Mouse (Mus musculus) CD8-positive naive resting alpha-beta T cell, adult 57 days (primary cell): ENCODE results near the gene Eci1. TPM values are rescaled to one million over a fixed set of nuclear protein-coding genes. Genes with fewer than 3 reads are reported as not detected.

Source experiments
- total RNA-seq: library from RNA; stranded (reverse); gene quantifications from one replicate; pipeline ENCODE4 v1.2.4, GENCODE M21; 2023

Eci1 gene
- total RNA-seq, result 14.9 TPM

DNA sequence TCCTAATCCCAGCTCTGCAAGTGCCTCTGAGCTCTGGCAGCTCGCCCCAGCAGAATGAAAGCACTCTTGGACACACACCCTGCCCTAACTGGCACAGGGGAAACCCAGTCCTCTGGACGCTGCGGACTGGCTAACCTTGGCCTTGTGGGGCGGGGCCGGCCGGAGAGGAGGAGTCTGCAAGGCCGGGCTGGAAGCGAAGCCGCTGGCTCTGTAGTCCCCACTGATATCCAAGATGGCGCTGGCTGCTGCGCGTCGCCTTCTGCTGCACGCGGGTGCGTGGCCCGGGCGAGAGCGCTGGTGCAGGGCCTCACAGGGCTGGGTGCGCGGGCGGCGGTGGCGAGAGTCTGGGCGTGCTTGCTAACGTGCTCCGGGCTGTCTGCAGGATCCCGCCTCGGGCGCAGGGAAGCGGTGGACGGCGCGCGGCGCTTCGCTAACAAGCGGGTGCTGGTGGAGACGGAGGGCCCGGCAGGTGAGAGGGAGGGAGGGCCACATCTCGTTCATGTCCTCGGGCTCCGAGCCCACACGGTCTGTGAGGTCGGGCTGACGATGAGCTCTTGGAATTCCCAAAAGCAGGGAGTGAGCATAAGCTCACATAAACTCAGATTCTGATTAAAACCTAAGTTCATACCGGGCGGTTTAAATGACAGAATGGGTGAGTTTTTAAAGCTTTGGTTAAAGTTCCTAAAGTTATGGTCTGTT lies at the start of gene Eci1:
Gene Eci1 (plus strand): TSS at position 171 of the 699 bp plus-strand sequence.

DNA sequence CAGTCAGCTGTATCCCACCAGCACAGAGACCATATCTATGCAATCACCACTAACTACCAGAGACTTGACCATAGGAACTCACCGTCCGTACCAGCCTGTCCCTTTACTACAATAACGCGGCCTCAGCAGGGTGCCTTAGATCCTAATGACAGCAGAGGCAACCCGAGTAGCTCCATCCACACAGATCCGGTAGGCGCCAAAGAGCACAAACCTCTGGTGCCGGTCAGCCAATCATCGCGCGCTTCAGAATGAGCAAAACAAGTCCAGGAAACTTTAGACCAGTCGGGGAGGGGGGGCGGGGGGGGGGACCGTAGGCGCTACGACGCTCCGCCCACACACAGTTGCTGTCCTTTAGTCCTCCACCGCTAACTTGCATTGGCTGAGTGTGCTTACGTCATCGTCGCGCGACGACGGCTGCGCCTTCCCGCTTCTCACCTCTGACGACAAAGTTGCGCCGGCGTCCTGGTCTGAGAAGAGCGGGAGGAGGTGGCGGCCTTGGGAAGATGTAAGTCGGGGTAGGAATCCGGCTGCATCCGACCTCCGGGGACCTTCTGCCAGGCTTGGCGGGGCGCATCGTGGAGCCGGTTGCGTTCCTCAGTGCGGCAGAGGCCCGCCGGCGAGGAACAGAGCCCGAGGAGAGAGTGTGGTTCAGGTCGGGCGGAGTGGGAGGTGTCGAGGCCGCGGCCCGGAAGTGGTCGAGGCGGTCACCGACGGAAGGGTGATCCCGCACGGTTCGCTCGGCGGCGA lies 12.0 kb upstream of the Eci1 start, which contains the start of gene Rnps1:
Gene Rnps1 (plus strand): TSS at position 336 of the 747 bp plus-strand sequence.

DNA sequence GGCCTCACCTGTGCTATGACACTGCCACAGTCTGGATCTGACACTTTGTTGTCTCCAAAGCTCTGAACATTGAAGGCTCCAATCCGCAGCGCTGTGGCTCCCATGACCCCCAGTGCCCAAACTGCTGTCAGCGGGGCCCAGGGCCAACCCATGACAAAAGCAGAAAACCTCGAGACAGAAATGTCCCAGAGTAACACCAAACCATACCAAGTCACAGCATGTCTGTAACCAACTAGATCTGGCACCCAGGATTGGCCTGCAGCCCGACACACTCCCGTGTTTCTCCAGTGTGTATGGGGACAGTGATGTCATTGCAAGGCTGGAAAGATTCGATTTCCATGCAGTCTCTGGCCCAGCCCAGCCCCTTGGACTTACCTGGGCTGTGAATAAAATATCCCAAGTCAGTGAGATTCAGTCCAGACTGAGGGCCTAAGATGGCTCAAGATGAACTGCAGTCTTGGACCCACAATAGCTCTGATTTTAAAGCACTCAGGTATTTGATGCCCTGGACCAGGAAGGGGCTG lies 16.3 kb downstream of the Eci1 start, which contains the start of gene Dnase1l2:
Gene Dnase1l2 (minus strand): TSS at position 474 of the 524 bp plus-strand sequence.

DNA sequence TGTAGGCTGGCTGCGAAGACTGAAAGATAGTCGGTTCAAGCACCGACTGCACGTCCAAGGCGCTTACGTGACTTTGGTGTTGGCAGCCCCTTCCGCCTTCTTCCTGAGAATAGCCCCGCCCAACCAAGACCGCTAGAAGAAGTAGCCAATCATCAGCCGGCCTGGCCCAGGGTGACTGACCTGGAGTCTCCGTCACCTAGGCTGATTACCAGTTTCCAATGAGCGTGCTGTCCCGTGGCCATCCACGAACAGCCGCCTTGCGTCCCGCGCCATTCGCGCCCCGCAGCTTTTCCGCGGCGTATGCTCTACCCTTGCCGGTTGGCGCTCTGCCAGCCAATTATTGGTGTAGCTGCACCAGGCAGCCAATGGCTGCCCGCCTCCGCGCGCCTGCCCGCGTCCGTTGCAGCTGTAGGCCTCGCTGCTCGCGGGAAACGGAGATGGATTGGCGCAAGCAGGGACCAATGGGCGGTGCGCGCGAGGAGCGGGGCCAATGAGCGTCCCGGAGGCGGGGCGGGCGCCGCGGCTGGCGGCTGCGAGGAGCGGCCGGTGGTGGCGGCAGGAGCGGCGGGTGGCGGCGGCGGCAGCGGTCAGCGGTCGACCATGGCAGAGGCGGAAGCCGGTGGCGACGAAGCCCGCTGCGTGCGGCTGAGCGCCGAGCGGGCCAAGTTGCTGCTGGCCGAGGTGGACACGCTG lies 43.6 kb downstream of the Eci1 start, which contains the start of the genes E4f1 and Pgp:
Gene E4f1 (minus strand): TSS at position 404 of the 693 bp plus-strand sequence.
Gene Pgp (plus strand): TSS at position 483 of the 693 bp plus-strand sequence.

DNA sequence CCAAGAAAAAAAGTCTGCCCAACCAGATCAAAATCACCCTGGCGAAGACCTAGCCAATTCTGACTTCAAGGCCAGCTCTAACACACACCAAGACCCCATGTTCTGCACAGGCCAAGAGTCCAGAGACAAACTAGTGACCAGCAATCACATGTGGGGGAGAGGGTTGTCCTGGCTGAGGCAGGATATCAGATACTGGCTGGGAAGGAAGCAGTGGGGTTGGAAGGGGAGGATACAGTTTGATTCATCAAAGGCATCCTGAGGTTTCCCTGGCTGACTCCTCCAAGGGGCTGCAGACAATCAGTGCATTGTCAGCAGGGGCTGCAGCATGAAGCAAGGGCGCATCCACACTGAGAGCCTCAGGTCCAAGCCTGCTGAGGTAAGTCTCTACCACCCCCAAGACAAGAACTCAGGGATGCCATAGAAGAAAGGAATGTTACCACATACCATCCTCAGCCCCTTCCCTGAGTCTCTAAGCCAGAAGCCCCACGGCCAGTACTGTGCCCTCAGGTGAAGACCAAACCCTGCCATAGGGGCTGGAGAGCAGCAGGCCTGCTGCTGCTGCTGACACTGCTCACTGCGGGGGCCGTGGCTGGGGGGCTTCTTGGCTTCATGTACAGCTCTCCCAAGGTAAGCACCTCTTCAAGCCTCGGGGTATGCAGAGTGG lies 47.3 kb downstream of the Eci1 start, which contains the start of gene Bricd5:
Gene Bricd5 (plus strand): TSS at position 273 of the 664 bp plus-strand sequence.

DNA sequence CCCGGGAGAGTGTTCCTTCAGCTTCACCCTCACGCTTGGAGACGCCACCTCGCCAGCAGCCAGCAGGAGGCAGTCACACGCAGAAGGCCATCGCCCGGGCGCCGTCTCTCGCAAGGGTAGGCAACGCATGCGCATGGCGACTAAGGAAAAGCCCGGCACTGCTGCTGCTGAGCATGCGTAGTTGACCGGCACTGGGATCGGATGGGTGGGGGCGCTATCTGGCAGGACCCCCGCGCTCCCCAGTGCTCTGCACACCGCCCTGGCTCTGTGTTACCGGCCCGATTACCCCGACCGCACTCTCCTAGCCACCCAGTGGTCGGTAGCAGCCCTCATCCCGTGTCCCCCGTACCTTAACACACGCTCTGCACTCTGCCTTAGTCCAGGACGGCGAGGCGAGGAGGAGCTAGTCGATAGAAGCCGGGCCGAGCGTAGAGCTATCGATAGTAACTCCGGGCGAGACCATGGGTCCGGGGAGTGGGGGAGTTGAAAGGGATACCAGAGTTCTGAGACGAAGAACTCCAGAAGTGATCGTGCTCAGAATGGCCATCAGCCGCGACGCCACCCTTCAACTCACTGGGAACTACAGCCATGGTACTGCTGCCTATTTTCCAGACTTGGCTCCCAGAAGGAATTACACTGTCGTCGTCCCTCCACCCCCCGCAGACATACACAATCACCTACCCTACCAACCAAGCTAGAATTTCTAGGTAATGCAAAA lies 52.4 kb downstream of the Eci1 start, which contains the start of gene Mlst8:
Gene Mlst8 (minus strand): TSS at position 416 of the 718 bp plus-strand sequence.

DNA sequence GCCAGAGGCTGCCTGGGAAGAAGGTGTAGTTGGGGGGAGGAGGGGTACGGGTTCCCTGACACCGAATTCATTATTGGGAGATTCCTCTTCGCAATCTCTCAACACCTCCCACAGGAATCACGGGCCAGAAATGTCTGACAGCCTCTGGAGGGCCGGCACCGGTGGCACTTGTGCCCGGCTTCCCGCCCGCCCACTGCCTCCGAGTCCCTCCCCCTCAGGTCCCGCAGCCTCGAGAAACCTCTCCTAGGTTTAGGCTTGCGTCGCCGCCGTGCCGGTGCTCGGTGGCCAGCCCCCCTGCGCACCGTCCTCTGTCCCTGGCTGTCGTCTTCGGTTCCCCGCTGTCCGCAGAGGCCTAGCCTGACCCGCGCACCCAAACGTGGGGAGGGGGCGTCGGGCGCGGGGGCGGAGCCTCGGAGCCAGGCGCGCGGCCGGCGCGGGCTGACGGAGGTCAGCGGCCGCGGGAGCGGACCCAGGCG lies 61.8 kb downstream of the Eci1 start, which contains the start of gene Caskin1:
Gene Caskin1 (plus strand): TSS at position 416 of the 476 bp plus-strand sequence.

Other genes with a start within 250 kb of the Eci1 start
- gene Tbc1d24, start 221.1 kb upstream of the Eci1 start, total RNA-seq, result 0.46 TPM
- not detected for gene Ntn3, start 217.1 kb upstream of the Eci1 start, total RNA-seq
- gene Tedc2, start 205.8 kb upstream of the Eci1 start, total RNA-seq, result 7.6 TPM
- 5.2 TPM for gene Ccnf, start 175.2 kb upstream of the Eci1 start, total RNA-seq
- 0.12 TPM for gene Abca17, start 75.6 kb upstream of the Eci1 start, total RNA-seq
- gene Abca3, start 74.7 kb upstream of the Eci1 start, total RNA-seq, result 49.1 TPM
- gene Rnps1, start 12.1 kb upstream of the Eci1 start, total RNA-seq, result 150 TPM
- gene Dnase1l2, start 16.5 kb downstream of the Eci1 start, total RNA-seq, result 4.8 TPM
- gene E4f1, start 43.7 kb downstream of the Eci1 start, total RNA-seq, result 73.9 TPM
- 14.1 TPM for gene Pgp, start 43.8 kb downstream of the Eci1 start, total RNA-seq
- 0.80 TPM for gene Bricd5, start 47.2 kb downstream of the Eci1 start, total RNA-seq
- gene Mlst8, start 52.4 kb downstream of the Eci1 start, total RNA-seq, result 23.8 TPM
- gene Caskin1, start 62.0 kb downstream of the Eci1 start, total RNA-seq, result not detected
- 183 TPM for gene Traf7, start 101.3 kb downstream of the Eci1 start, total RNA-seq
- 2.7 TPM for gene Rab26, start 107.6 kb downstream of the Eci1 start, total RNA-seq
- 74.3 TPM for gene Pkd1, start 123.2 kb downstream of the Eci1 start, total RNA-seq
- gene Tsc2, start 206.0 kb downstream of the Eci1 start, total RNA-seq, result 70.5 TPM
- 4.3 TPM for gene Nthl1, start 206.0 kb downstream of the Eci1 start, total RNA-seq
- gene Slc9a3r2, start 223.7 kb downstream of the Eci1 start, total RNA-seq, result not detected
- not detected for gene Npw, start 231.8 kb downstream of the Eci1 start, total RNA-seq
- 62.1 TPM for gene Zfp598, start 243.0 kb downstream of the Eci1 start, total RNA-seq